Mouse (Mus musculus): Measurements from ENCODE around the gene Commd1. TPM values are rescaled to one million over a fixed set of nuclear protein-coding genes. Genes with fewer than 3 reads are reported as not detected.

The Commd1 gene
- total RNA-seq, 2 experiments from 2014 or later = 74.4 to 95.3 TPM

DNA sequence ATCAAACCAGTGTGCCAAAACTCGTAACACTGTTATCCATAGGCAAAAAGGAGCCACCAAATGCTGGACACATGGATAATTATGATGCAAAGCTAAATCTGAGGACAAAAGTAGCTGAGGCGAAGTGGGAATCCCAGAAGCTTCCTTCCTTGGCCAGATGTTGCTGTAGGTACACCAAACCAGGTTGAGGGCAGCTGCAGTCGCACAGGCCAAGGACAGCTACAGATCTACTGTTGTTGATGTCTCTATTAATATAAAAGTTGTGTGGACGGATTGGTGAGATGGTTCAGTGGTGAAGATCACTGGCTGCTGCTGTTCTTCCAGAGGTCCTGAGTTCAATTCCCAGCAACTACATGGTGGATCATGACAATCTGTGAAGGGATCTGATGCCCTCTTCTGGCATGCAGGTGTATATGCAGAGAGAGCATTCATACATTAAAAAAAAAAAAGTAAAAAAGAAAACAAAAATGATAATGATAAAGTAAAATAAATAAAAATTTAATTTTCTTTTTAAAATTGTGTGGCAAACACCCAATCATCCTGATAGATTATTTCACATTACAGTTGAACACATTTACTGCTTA is 24.3 kb downstream of the Commd1 start:
- no peak for ATAC-seq (replicated peaks; ENCODE audit: low FRiP score, low TSS enrichment, poor library complexity, severe bottlenecking)

DNA sequence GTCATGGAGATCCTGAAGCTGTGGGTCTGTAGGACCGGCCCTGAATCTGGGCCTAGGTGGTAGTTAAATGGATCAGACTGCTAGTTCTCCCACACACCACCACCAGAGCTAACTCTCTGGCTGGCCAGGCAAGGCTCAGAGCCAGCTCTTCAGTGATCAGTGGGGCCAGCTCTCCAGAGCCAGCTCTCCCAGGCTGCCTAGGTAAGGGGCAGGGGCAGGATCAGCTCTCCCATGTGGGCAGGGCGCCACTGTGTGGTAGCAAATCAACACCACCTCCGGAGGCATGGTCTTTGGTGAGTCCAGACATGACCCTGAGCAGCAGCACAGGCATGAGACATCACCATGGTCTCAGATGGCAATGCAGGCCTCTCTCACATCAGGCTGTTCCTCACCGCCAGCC is 25.4 kb downstream of the Commd1 start:
- ATAC-seq (replicated peaks; ENCODE audit: low FRiP score, low TSS enrichment, poor library complexity, severe bottlenecking) = peak; percentile 91

DNA sequence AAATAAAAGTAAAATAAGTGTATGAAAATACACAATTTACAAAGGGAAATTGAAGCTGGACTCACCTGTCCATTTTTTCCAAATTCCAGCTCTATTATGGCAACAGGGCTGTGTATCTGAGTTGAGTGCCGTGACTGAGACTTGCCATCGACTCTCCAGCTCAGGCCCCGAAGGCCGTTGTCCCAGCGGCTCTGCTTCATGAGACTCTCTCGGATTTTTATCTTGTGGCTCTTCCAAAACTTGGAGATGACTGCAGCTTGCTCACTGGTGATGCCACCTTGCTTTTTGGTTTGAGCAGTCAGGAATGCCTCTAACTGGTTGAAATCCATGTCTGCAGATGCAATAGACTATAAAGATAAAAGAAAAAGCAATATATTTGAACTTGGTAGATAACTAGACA is 25.8 kb downstream of the Commd1 start:
- no peak for ATAC-seq (replicated peaks; ENCODE audit: low FRiP score, low TSS enrichment, poor library complexity, severe bottlenecking)

DNA sequence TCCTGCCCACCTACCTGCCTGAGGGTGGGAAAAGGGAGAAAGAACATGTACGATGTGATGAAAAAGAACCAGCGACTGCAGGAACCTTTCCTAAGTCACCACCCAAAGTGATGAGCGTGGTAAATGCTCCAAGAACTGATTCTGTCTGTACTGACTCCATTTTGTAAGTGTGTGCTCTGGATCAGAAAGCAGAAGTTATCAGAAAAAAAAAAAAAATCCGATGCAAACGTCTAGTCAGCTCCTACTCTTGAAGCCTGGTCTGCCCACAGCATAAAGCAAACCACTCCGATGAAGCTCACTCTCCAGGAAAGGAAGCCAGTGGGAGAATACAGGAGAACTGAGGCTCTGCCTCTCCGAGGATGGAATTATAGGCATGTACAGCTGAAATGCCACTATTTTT is 29.5 kb downstream of the Commd1 start:
- no peak for ATAC-seq (replicated peaks; ENCODE audit: low FRiP score, low TSS enrichment, poor library complexity, severe bottlenecking)

DNA sequence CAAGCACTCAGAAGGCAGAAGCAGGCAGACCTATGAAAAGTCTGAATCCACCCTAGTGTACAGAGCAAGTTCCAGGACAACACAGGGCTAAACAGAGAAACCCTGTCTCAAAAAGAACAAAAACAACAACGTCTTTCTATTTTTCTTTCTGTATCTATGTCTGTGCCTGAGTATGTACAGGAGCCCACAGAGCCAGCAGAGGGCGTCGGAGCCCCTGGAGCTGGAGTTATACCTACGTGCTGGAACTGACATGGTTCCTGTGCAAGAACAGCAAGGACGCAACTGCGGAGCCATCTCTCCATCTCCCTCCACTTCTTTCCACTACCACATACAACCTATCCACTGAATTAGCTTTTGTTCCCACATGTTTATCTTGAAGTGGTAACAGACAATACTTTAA is 32.1 kb downstream of the Commd1 start:
- peak; percentile 57; the same call in 1 of the 2 replicates for ATAC-seq (replicated peaks; ENCODE audit: low FRiP score, low TSS enrichment, poor library complexity, severe bottlenecking)

DNA sequence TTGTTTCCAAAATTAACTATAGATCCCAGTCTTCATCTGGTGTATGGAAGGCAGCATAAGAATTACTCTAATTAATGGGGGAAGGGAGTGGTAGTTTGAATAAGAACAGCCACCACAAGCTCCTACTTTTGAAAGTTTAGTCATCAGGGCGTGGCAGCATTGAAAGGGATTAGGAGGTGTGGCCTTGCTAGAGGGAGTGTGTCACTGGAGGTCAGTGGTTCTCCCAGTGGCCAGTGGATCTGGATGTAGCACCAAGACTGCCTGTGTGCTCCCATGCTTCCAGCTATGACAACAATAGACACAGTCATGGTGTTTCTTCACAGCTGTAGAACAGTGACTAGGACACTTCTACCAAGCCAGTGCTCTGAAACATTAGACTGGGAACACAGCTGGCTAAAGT is 33.1 kb downstream of the Commd1 start:
- peak; percentile 75 for ATAC-seq (replicated peaks; ENCODE audit: low FRiP score, low TSS enrichment, poor library complexity, severe bottlenecking)

DNA sequence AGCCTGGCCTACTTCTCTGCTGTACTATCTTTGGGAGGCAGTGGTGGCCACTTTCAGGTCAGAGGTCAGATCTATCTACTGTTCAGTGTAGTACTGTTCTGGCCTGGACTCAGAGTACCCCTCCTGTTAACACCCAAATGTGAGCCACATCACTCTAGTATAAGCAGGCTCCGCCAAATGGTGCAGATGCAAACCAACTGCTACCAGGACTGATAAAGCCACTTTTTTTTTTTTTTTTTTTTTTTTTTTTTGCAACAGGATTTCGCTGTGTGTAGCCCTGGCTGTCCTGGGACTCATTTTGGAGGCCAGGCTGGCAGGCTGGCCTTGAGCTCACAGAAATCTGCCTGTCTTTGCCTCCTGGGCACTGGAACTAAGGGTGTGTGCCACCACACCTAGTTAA is 43.2 kb downstream of the Commd1 start:
- peak; percentile 68; the same call in 1 of the 2 replicates for ATAC-seq (replicated peaks; ENCODE audit: low FRiP score, low TSS enrichment, poor library complexity, severe bottlenecking)

DNA sequence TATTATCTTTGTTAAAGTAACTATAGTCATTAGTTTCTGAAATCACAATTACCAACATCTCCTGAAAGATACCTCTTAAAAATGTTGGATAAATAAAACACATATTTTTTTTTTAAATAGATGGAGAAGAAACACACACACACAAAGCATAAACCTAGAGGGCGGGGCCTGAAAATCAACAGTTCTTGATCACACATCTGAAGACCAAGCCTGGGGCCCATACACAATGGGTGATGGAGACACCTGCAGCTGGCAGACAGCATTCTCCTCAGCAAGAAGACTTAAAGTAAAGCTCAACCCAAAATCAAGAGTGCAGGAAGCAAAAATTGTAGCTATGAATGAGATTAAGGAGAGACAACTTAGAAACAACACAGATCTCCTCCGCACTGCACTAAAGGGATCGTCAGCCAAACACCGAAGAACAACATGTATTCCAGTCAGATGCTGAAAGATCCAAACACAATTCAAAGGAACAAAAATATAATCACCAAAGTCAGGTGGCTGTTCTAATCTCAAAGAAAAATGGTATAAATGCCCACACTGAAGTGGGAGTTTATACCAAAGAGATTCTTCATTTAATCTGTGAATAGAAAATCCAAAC is 44.4 kb downstream of the Commd1 start:
- no peak for ATAC-seq (replicated peaks; ENCODE audit: low FRiP score, low TSS enrichment, poor library complexity, severe bottlenecking)

DNA sequence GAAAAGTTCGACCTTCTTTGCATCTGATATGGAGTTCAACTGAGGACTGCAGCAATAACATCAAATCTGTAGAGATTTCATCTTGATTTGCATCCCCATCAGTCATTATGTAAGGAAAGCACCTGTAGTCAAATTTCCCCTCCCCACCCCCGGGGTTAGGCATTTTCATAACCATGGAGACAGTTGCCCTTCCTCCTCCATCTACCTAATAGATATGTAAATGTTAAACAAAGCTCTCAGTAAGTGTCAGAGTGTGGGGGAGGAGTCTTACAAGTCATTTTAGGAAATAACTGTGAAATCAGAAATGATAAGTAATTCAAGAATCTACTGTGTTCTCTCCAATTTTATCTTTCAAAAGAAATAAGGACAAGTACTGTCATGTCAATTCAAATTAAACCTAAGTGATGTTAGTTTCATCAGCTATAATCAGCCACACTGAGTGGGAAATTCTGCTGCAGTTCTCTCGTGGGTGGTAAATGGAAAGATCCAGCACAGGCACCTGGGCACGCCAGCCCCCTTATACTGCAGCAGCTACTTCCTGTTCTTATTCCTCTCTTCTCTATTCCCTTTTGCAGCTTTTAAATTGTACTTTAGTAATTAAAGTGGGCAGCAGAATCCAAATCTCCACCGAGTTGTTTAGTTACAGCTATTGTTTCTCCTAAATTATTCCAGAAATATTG is 45.6 kb downstream of the Commd1 start:
- no peak for ATAC-seq (replicated peaks; ENCODE audit: low FRiP score, low TSS enrichment, poor library complexity, severe bottlenecking)

DNA sequence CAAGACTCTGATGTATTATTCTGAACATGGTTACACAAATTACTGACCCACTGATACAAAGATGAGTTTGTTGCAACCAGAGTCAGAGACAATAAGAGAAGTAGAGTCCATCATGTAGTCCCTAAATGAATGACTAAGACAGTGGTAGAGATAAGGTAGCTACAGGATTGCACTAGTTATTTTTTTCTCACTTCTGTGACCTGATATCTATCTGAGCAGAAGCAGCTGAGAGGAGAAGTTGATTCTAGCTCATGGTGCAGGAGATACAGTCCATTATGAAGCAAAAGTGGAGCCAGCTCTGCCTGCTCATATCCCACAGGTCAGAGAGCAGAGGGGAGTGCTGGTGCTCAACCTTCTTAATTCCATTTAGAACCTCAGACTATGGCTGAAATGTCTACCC is 50.0 kb downstream of the Commd1 start:
- ATAC-seq (replicated peaks; ENCODE audit: low FRiP score, low TSS enrichment, poor library complexity, severe bottlenecking) = peak; percentile 61

DNA sequence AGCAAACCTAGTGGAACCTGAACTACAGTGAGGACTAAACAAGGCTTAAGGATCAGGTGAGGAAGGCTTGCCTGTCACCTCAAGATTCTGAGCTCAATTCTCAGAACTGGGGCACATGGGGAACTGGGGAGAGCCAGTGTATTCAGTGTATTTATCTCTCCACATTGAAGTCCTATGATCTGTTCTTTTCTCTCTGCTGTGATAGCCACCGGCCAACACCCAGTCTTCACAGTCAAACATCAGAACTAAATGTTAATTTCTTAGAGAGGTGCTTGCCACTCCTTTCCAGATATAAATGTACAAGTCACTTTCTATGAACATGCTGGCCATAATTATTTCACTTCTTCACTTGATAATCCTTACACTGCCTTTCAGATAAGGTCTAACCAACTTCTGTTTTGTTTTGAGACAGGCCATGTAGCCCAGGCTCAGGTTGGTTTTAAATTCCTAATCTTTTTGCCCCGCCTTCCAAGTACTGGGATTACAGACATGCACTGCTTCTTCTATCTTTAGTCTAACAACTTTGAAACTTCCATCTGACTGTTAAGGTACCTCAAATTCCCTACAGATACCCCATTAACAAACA is 50.8 kb downstream of the Commd1 start:
- peak; percentile 15; the same call in 1 of the 2 replicates for ATAC-seq (replicated peaks; ENCODE audit: low FRiP score, low TSS enrichment, poor library complexity, severe bottlenecking)

DNA sequence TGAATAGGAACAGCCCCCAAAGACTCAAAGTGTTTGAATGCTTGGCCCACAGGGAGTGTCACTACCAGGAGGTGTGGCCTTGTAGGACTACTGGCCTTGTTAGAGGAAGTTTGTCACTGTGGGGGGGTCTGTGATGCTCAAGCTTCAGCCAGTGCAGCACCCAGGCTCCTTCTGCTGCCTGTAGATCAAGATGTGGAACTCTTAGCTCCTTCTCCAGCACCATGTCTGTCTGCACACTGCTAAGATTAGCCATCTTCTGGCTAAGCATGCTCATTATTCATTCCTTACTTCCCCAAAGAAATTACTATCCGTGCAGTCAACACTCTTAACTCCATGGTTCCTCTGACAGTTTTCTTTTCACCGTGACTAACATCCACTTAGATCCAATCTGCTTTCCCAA is 52.1 kb downstream of the Commd1 start:
- no peak for ATAC-seq (replicated peaks; ENCODE audit: low FRiP score, low TSS enrichment, poor library complexity, severe bottlenecking)

DNA sequence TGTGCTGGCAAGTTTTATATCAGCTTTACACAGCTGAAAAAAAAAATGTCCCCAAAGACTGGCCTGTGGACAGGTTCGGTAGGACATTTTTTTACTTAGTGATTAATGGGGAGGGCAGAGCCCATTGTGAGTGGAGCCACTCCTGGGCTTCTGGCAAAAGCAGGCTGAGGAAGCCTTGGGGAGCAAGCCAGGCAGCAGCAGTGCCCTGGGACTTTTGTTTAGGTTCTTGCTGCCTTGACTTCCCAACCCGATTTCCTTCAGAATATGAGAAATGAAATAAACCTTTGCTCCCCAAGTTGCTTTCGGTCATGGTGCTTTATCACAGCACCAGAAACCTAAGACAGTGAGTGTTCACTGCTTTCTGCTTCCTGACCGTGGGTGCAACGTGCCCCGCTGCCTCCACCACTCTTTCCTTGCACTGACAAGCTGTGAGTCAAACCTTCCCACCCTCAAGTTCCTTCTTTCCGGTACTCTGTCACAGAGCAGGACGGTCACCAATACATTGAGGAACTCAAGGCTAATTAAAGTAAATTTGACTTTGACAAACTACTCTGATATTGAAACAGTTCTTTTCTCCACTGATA is 53.5 kb downstream of the Commd1 start:
- no peak for ATAC-seq (replicated peaks; ENCODE audit: low FRiP score, low TSS enrichment, poor library complexity, severe bottlenecking)

DNA sequence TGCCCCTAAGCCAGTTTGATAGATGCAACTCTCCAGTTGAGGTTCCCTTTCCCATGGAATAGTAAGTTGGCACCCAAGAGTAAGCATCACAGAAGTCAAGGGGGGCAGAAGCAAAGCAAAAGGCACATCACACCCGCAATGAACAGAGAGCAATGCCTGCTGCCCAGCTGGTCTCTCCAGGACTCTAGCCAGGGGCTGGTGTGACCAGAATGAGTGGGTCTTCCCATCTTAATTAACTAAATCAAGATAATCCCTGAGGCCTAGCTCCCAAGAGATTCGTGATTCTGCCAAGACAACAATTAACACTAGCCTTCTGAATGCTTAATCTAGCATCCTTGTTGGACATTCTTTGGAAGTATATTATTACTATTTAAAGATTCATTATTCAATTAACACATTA is 58.6 kb downstream of the Commd1 start:
- no peak for ATAC-seq (replicated peaks; ENCODE audit: low FRiP score, low TSS enrichment, poor library complexity, severe bottlenecking)

DNA sequence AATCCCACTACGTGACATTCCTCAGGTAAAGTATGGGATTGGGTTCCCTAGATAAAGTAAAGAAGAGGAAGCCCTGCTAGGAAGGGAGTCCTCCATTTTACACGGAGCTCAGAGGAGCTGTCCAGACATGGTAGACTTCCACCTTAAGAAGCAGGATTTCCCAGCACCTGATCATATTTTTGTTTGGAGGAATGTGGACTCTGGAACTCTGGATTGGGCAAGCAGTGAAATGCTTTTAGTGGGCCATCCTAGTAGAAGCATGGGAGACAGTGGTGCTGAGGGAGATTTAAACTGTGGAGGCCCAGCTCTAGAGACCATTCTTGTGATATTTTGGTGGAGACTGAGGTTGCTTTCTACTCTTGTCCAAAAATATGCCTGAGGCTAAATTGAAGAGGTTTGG is 59.6 kb downstream of the Commd1 start:
- ATAC-seq (replicated peaks; ENCODE audit: low FRiP score, low TSS enrichment, poor library complexity, severe bottlenecking) = no peak

DNA sequence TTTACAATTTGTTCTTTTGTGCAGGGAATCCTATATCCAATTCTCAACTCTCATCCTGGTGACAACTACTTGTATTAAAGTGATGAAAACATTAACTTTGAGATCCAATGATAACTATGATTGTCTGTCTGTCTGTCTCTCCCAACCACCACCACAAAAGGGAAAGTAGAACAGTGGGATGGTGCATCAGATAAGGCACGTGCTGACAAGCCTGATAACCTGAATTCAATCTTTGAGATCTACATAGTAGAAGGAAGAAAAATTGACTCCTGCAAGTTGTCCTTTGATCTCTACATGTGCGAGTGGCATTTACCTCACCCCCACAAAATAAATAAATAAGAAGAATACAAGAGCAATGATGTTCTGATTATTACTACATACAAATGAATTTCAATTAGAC is 62.8 kb downstream of the Commd1 start:
- no peak for ATAC-seq (replicated peaks; ENCODE audit: low FRiP score, low TSS enrichment, poor library complexity, severe bottlenecking)

DNA sequence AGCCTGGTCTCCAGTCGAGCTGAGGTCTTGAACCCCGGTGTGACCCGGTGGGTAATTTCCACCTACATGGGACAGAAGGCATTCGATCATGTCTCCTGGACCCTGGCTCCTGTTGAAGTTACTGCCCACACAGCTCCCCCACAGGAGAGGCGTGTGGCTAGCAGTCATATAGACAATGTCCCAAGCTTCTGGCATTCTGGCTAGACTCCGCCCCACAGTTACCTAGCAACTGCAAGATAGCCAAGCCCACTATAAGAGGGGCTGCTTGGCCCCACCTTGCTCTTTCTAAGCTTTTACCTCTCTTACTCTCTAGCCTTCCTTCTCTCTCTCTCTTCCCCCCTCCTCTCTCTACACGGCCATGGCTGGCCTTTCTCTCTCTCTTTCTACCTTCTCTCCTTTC is 64.4 kb downstream of the Commd1 start:
- ATAC-seq (replicated peaks; ENCODE audit: low FRiP score, low TSS enrichment, poor library complexity, severe bottlenecking) = no peak

DNA sequence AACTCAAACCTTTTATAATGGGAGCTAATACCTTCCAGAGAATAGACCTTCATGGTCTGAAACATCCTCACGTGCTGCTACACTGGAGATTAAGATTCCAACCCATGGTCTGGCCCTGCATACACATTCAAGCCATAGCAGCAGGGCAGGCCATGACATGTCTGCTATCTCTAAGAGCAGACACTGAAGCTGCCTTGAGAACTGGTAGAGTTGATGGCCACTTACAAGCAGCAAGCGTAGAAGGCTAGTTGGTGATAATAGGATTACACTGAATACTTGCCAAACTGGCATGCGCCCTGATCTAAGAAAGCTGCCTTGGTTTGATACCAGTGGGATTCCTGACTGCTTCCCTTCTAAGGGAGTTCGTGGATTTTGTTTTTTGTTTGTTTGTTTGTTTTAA is 68.4 kb downstream of the Commd1 start:
- ATAC-seq (replicated peaks; ENCODE audit: low FRiP score, low TSS enrichment, poor library complexity, severe bottlenecking) = peak; percentile 99

DNA sequence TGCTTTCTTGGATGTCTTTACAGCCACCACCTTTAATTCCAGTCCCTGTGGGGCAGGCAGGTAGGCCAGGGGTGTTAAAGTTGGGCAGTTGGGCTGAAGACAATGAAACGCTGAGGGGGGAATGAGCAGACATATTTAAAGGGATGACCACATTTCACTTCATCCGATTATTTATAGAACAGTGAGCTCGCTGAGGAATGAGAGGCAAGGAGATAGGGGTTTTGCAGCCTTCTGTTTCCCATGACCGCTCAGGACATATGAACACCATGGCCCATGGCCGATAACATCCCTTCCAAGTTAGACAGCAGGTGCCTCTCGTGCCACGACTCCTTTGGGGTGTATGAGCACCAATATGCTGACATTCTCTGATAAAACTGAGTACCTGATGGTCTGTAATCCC is 70.4 kb downstream of the Commd1 start:
- no peak for ATAC-seq (replicated peaks; ENCODE audit: low FRiP score, low TSS enrichment, poor library complexity, severe bottlenecking)

DNA sequence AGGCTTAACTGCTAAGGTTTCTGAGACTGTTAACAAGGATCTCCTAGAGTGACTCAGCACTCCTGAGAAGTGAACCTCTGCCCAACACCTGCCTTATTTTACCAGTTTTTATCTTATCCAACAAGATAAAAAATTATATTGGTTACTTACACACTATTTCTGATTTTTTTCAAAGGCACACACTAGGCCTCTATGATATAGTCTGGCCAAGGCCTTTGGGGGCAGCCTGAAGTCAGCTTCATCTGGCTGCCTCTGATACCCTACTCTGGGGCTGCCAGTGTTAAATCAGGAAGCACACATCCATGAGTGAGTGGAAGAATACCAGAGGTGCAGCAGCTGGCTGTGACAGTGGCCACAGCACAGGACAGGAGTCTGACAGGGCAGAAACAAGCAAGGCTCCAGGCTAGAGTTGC is 75.7 kb downstream of the Commd1 start:
- ATAC-seq (replicated peaks; ENCODE audit: low FRiP score, low TSS enrichment, poor library complexity, severe bottlenecking) = peak; percentile 78
